Mouse (Mus musculus) midbrain, postnatal 0 days (tissue): ENCODE measurements around the gene Sned1. TPM values are rescaled to one million over a fixed set of nuclear protein-coding genes. Genes with fewer than 3 reads are reported as not detected.
"Not testable (repeated sequence)": the region's sequence is repeated elsewhere in the genome, so short reads cannot be mapped to it uniquely, and the experiment has no call there.

Experiments used
- ATAC-seq: fragments of 200-750 bp; cut with Nextera tagmentation; 2 replicates; pipeline ENCODE4 v1.8.0; 2017; ENCODE audit warnings: moderate number of reproducible peaks, mild to moderate bottlenecking, moderate TSS enrichment, moderate library complexity; ENCODE audit not compliant: low FRiP score
- DNase-seq: peaks from one replicate; pipeline ENCODE4 v3.0.0-alpha.2; 2015; ENCODE audit warnings: low spot score
- H3K27ac ChIP-seq: fragments of 300-500 bp; sonication (generic); 2 replicates; pipeline ENCODE4 v1.5.1; 2014; ENCODE audit warnings: low read depth, mild to moderate bottlenecking, low read length, mixed read lengths
- H3K27me3 ChIP-seq: fragments of 300-500 bp; sonication (generic); 2 replicates; pipeline ENCODE4 v1.6.1; 2014; ENCODE audit warnings: low read length, control low read depth, mixed read lengths; ENCODE audit not compliant: insufficient read depth
- H3K36me3 ChIP-seq: fragments of 300-500 bp; sonication (generic); 2 replicates; pipeline ENCODE4 v1.6.1; 2014; ENCODE audit warnings: low read length, control low read depth, mixed read lengths; ENCODE audit not compliant: insufficient read depth
- H3K4me1 ChIP-seq: fragments of 300-500 bp; sonication (generic); 2 replicates; pipeline ENCODE4 v1.6.1; 2014; ENCODE audit warnings: mild to moderate bottlenecking, control low read depth, antibody characterized with exemption, low read length, mixed read lengths; ENCODE audit not compliant: insufficient read depth
- H3K4me2 ChIP-seq: fragments of 300-500 bp; sonication (generic); 2 replicates; pipeline ENCODE4 v1.6.1; 2014; ENCODE audit warnings: low read depth, mild to moderate bottlenecking, low read length, mixed read lengths; ENCODE audit not compliant: poor library complexity, severe bottlenecking
- H3K4me3 ChIP-seq: fragments of 300-500 bp; sonication (generic); 2 replicates; pipeline ENCODE4 v1.5.1; 2014; ENCODE audit warnings: low read depth, mild to moderate bottlenecking, low read length, moderate library complexity
- H3K9ac ChIP-seq: fragments of 300-500 bp; sonication (generic); replicated peaks from 2 replicates; pipeline ENCODE4 v1.6.1; 2014; ENCODE audit warnings: mild to moderate bottlenecking, low read length, moderate library complexity, mixed read lengths; ENCODE audit not compliant: poor library complexity, severe bottlenecking
- H3K9me3 ChIP-seq: fragments of 300-500 bp; sonication (generic); 2 replicates; pipeline ENCODE4 v1.6.1; 2016; ENCODE audit warnings: low read length, control low read depth
- CTCF ChIP-seq: IDR thresholded peaks from 2 replicates; pipeline ENCODE4 v1.5.1; 2016; ENCODE audit warnings: antibody characterized with exemption, mild to moderate bottlenecking
- WGBS: fragments of 180-500 bp; shearing (Covaris S2); extraction: QIAGEN DNeasy Blood & Tissue Kit; methylation state at CpG from one replicate; pipeline ENCODE4 v1.1.7; 2014; 5-methylcytosine and 5-hydroxymethylcytosine counted together
- polyA plus RNA-seq: library from polyadenylated mRNA; unstranded; fragments of >200 nt; fragmentation: Nextera tagmentation; extraction: Ambion mirVana; gene quantifications from 2 replicates; pipeline ENCODE4 v1.2.1, GENCODE M21; 2015
- total RNA-seq: library from RNA; depleted of rRNA; stranded (reverse); fragments of >200 nt; gene quantifications from 2 replicates; pipeline ENCODE4 v1.2.3, GENCODE M21; 2014; rRNA removed

Gene Sned1
- total RNA-seq = 19.9 and 24.4 TPM in 2 replicates
- polyA plus RNA-seq = 4.7 and 5.1 TPM in 2 replicates

DNA sequence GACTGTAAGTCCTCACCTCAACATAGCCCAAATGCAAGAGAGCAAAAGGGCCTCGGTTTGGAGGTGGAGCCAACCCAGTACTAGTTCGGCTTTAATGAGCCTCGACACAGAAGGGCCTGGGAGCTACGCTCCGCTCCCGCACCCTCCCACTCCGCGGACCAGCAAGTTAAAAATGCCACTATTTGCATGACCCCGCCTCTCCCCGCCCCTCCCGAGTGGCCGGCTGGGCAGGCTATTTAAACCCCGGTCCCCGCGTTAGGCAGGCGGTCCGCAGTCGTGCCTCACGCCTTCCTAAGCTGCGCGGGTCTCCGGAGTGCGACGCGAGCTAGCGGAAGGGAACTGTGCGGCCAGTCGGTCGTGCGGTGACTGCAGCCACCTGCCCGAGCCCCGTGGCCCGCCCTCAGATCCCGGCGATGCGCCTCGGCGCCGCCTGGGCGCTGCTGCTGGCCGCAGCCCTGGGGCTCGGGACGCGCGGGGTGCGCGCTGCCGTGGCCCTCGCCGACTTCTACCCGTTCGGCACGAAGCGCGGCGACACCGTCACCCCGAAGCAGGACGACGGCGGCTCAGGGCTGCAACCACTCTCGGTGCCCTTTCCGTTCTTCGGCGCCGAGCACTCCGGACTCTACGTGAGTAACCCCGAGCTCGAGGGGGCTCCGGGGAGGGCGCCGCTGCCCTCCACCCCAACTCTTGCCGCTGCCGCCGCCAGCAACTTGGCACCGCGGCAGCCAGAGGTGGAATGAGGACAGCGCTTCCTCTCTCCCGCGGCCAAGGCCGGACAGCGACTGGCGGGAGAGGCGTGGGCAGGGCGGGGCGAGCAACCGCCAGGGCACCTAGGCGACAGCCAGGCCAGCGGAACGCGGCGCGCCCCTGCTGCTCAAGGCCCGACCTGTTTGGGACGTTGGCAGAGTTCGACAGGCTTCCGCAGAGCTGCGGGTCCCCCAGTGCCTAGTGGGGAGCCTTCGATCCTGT, at the start of gene Sned1:
TSS of gene Sned1 (plus strand) at position 266 of the 969 bp plus-strand sequence.
- ATAC-seq (peak; percentile 74), DNase-seq (peak; percentile 81)
- Histone ChIP-seq H3K4me2 (peak within 1 kb of the TSS; percentile 99), H3K4me1 (no peaks in the 10 kb centered on the region), H3K27ac (peak within 1 kb of the TSS; percentile 26; the same call in 1 of the 2 replicates), H3K4me3 (peak within 1 kb of the TSS; percentile 57), H3K9ac (peak within 1 kb of the TSS; percentile 68), H3K9me3 (no peaks in the 10 kb centered on the region), H3K36me3 (no peaks in the 10 kb centered on the region), H3K27me3 (peaks cover 13% of the 10 kb centered on the region)
- under 1% methylated on average over 89 of the region's 100 CpGs for WGBS
- TF ChIP-seq CTCF = no peak

DNA sequence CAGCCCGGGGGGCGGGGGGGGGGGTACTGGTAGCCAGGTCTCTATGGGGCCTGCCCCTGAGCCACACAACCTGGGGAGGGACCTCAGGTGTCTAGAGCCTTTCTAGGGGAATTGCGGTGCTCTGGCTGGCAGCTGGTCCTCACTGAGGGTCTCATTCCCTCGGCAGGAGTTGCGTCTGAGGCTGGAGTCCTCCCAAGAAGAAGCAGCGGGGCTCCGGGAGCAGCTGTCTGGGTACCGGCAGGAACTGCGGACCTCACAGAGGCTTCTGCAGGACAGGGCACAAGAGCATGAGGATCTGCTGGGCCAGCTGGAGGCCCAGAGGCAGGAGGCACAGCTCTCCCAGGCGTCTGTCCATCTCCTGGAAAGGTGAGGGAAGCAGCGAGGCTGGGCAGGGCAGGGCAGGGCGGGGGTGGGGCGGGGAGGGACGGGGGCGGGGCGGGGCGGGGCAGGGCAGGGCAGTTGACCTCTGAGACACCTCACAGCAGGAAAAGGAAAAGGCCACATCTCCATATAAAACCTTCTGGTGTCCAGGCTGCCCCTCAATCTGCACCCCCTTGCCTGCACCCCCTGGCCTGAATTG, 44.8 kb upstream of the Sned1 start:
- TF ChIP-seq CTCF = no peak
- WGBS = 12% methylated on average over 9 of the region's 17 CpGs
- no peak for ATAC-seq

GRCm38 (mm10) chr1:93194961-93195360, 40.7 kb upstream of the Sned1 start:
- 94% methylated on average over 3 of the region's 3 CpGs for WGBS
- Histone ChIP-seq H3K4me1 (no peaks in the 10 kb centered on the region), H3K4me2 (no peak overlapping the region), H3K9ac (no peak overlapping the region), H3K4me3 (no peak overlapping the region), H3K36me3 (no peaks in the 10 kb centered on the region), H3K27me3 (peaks cover 3% of the 10 kb centered on the region; the same call in 1 of the 2 replicates), H3K27ac (no peak overlapping the region), H3K9me3 (no peaks in the 10 kb centered on the region)
- ATAC-seq = no peak
- no peak for DNase-seq
- TF ChIP-seq CTCF = no peak

More for the DNA sequence above, 44.8 kb upstream of the Sned1 start:
- Histone ChIP-seq H3K4me1 (no peaks in the 10 kb centered on the region), H3K27ac (no peak overlapping the region), H3K4me3 (no peak overlapping the region), H3K9me3 (no peaks in the 10 kb centered on the region), H3K36me3 (no peaks in the 10 kb centered on the region), H3K4me2 (no peak overlapping the region), H3K27me3 (peaks cover 5% of the 10 kb centered on the region; the same call in 1 of the 2 replicates), H3K9ac (no peak overlapping the region)
- DNase-seq = no peak

- H3K4me2 ChIP-seq, H3K27ac ChIP-seq, H3K9me3 ChIP-seq, H3K4me3 ChIP-seq, H3K27me3 ChIP-seq, H3K9ac ChIP-seq, H3K4me1 ChIP-seq, ATAC-seq, H3K36me3 ChIP-seq, DNase-seq: not testable (repeated sequence)
- WGBS = 84% methylated on average over 2 of the region's 2 CpGs
These were observed 38.2 kb upstream of the Sned1 start for GRCm38 (mm10) chr1:93197454-93197853.

GRCm38 (mm10) chr1:93197916-93198315, 37.7 kb upstream of the Sned1 start:
- ATAC-seq = no peak
- Histone ChIP-seq H3K9me3 (no peaks in the 10 kb centered on the region), H3K4me3 (no peak overlapping the region), H3K27me3 (no peaks in the 10 kb centered on the region), H3K36me3 (no peaks in the 10 kb centered on the region), H3K27ac (no peak overlapping the region), H3K4me2 (no peak overlapping the region), H3K9ac (no peak overlapping the region), H3K4me1 (no peaks in the 10 kb centered on the region)
- no peak for DNase-seq
- TF ChIP-seq CTCF = no peak
- WGBS = 67% methylated on average over 3 of the region's 3 CpGs
